Mouse (Mus musculus) lung, postnatal 0 days (tissue): ENCODE data around the gene Fbln2. TPM values are rescaled to one million over a fixed set of nuclear protein-coding genes. Genes with fewer than 3 reads are reported as not detected.

Experiments
- ATAC-seq: fragments of 200-750 bp; cut with Nextera tagmentation; 2 replicates; pipeline ENCODE4 v1.8.0; 2017; ENCODE audit warnings: moderate library complexity
- DNase-seq: peaks from one replicate; pipeline ENCODE4 v3.0.0-alpha.2; 2016; ENCODE audit warnings: low spot score
- H3K27ac ChIP-seq: fragments of 300-500 bp; sonication (generic); 2 replicates; pipeline ENCODE4 v1.5.1; 2014; ENCODE audit warnings: antibody characterized with exemption, mild to moderate bottlenecking, low read length, mixed read lengths
- H3K27me3 ChIP-seq: fragments of 300-500 bp; sonication (generic); replicated peaks from 2 replicates; pipeline ENCODE4 v1.6.1; 2014; ENCODE audit warnings: low read length, mixed read lengths; ENCODE audit not compliant: insufficient read depth
- H3K36me3 ChIP-seq: fragments of 300-500 bp; sonication (generic); 2 replicates; pipeline ENCODE4 v1.6.1; 2014; ENCODE audit warnings: low read length, mixed read lengths; ENCODE audit not compliant: insufficient read depth
- H3K4me1 ChIP-seq: fragments of 300-500 bp; sonication (generic); 2 replicates; pipeline ENCODE4 v1.6.1; 2014; ENCODE audit warnings: antibody characterized with exemption, low read depth, low read length, mixed read lengths; ENCODE audit not compliant: insufficient read depth
- H3K4me2 ChIP-seq: fragments of 300-500 bp; sonication (generic); replicated peaks from 2 replicates; pipeline ENCODE4 v1.6.1; 2014; ENCODE audit warnings: low read depth, mild to moderate bottlenecking, low read length, moderate library complexity, mixed read lengths
- H3K4me3 ChIP-seq: fragments of 300-500 bp; sonication (generic); 2 replicates; pipeline ENCODE4 v1.5.1; 2014; ENCODE audit warnings: low read depth, low read length
- H3K9ac ChIP-seq: fragments of 300-500 bp; sonication (generic); replicated peaks from 2 replicates; pipeline ENCODE4 v1.6.1; 2014; ENCODE audit warnings: low read depth, mild to moderate bottlenecking
- H3K9me3 ChIP-seq: fragments of 300-500 bp; sonication (generic); 2 replicates; pipeline ENCODE4 v1.6.1; 2016; ENCODE audit warnings: low read length, mixed read lengths
- CTCF ChIP-seq: IDR thresholded peaks from 2 replicates; pipeline ENCODE4 v1.5.1; 2016; ENCODE audit warnings: antibody characterized with exemption, mild to moderate bottlenecking
- EP300 ChIP-seq: IDR thresholded peaks from 2 replicates; pipeline ENCODE4 v1.6.1; 2016; ENCODE audit warnings: antibody characterized with exemption, mild to moderate bottlenecking, control low read depth
- WGBS: fragments of 180-500 bp; shearing (Covaris S2); extraction: QIAGEN DNeasy Blood & Tissue Kit; methylation state at CpG from one replicate; pipeline ENCODE4 v1.1.7; 2014; 5-methylcytosine and 5-hydroxymethylcytosine counted together
- polyA plus RNA-seq: library from polyadenylated mRNA; unstranded; fragments of >200 nt; fragmentation: Nextera tagmentation; extraction: Ambion mirVana; gene quantifications from 2 replicates; pipeline ENCODE4 v1.2.1, GENCODE M21; 2015

The Fbln2 gene
- polyA plus RNA-seq, 1 experiment from 2014 or later, result 63.8 TPM

DNA sequence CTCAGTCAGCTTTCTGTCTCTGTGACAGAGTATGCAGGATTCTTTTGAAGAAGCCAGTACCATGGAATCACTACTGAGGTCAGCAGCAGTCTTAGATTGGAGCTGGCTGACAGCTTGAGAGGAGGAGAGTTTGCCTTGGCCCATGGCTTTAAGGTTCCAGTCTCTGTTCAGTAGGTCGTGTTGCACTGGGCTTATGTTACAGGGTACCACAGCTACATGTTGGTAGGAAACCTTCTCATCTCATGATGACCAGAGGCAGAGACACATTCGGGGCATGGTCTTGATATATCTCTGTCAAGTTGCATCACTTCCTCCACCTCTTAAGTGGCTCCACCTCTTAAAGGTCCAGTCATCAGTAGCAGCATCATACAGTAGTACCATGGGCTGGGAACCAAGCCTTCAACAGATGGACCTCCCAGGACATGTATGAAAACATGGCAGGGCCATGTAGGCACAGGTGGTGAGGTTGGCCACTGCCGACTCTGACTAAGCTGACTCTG lies 40.8 kb upstream of the Fbln2 start:
- Histone ChIP-seq H3K27ac (no peak overlapping the region), H3K4me3 (no peak overlapping the region), H3K9me3 (no peaks in the 10 kb centered on the region), H3K9ac (no peak overlapping the region), H3K4me2 (no peak overlapping the region), H3K36me3 (0 out of 2 replicates have a peak, but pooled peaks cover 4% of the 10 kb centered on the region), H3K27me3 (no peaks in the 10 kb centered on the region), H3K4me1 (no peaks in the 10 kb centered on the region)
- ATAC-seq (no peak), DNase-seq (no peak)
- TF ChIP-seq CTCF, result no peak
- TF ChIP-seq EP300, result no peak
- WGBS, result 70% methylated on average over 3 of the region's 3 CpGs

GRCm38 (mm10) chr6:91172381-91172780 lies 39.9 kb upstream of the Fbln2 start:
- Histone ChIP-seq H3K9me3 (no peaks in the 10 kb centered on the region), H3K36me3 (0 out of 2 replicates have a peak, but pooled peaks cover 4% of the 10 kb centered on the region), H3K27ac (no peak overlapping the region), H3K4me2 (no peak overlapping the region), H3K27me3 (no peaks in the 10 kb centered on the region), H3K4me1 (no peaks in the 10 kb centered on the region), H3K4me3 (no peak overlapping the region), H3K9ac (no peak overlapping the region)
- TF ChIP-seq EP300, result no peak
- TF ChIP-seq CTCF, result no peak
- 51% methylated on average over 2 of the region's 2 CpGs for WGBS
- DNase-seq (no peak), ATAC-seq (no peak)

DNA sequence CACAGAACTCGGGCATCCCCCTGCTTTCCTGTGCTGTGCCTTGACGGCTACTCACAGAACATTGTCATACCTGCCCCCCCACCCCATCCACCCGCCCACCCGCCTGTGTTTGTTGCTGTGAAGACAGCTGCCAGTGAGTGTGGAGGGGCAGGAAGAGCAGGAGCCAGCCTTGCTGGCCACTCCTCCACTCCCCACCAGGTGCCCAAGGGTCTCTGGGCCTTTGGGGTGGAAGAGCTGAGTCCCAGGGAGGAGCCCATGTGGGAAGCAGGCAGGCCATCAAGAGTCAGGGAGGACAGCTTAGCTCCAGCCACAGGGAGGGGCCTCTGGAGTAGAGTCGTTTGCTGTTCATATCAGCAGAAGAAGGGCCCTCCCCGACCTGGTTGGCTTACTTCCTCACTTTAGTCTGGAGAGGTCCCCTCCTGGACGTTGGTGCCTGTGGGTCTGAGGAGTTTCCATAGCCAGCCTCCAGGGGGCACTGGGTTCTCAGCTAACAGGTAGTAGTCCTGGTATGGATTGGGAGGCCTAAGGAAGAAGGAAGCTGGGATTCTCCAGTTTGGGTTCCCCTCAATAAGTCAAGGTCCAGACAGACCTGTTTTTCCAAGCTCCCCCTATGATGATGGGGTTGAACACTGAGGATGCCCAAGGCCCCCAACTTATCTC lies 38.9 kb upstream of the Fbln2 start:
- WGBS, result 42% methylated on average over 7 of the region's 7 CpGs
- ATAC-seq (peak; percentile 70), DNase-seq (peak; percentile 68)
- H3K9me3 ChIP-seq, result no peaks in the 10 kb centered on the region
- H3K4me3 ChIP-seq, result no peak overlapping the region
- H3K27ac ChIP-seq, result no peak overlapping the region
- no peaks in the 10 kb centered on the region for H3K27me3 ChIP-seq
- no peaks in the 10 kb centered on the region for H3K4me1 ChIP-seq
- H3K36me3 ChIP-seq, result 0 out of 2 replicates have a peak, but pooled peaks cover 4% of the 10 kb centered on the region
- no peak overlapping the region for H3K4me2 ChIP-seq
- peak; percentile 77 for TF ChIP-seq CTCF
- TF ChIP-seq EP300, result no peak
- no peak overlapping the region for H3K9ac ChIP-seq

- WGBS, result 80% methylated on average over 3 of the region's 3 CpGs
- H3K9ac ChIP-seq, result no peak overlapping the region
- H3K27me3 ChIP-seq, result no peaks in the 10 kb centered on the region
- H3K4me3 ChIP-seq, result no peak overlapping the region
- H3K9me3 ChIP-seq, result no peaks in the 10 kb centered on the region
- H3K4me2 ChIP-seq, result no peak overlapping the region
- DNase-seq, result peak; percentile 5
- no peak for TF ChIP-seq EP300
- TF ChIP-seq CTCF, result peak; percentile 22
- 0 out of 2 replicates have a peak, but pooled peaks cover 4% of the 10 kb centered on the region for H3K36me3 ChIP-seq
- no peaks in the 10 kb centered on the region for H3K4me1 ChIP-seq
- ATAC-seq, result peak; percentile 25
- no peak overlapping the region for H3K27ac ChIP-seq
These were observed 38.0 kb upstream of the Fbln2 start for GRCm38 (mm10) chr6:91174211-91174610.

DNA sequence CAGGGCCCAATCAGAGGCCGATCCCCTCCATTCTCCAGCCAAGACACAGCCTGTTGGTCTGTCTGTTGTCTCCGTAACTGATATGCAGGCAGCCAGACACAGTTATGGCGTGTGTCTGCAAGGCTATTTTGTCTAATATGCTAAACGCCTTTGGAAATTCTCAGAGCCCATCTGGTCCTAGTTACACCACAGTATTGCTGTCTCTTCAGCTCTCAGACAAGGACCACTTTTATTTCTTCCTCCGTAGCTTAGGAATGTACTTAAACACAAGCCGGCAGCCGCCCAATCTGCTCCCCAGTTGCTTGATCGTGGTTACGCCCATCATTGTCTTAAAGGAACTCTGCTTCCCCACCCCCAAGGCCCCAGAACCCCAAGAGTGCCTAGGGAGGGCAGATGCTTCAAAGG lies 31.5 kb upstream of the Fbln2 start:
- Histone ChIP-seq H3K4me2 (no peak overlapping the region), H3K27ac (no peak overlapping the region), H3K27me3 (no peaks in the 10 kb centered on the region), H3K9me3 (no peaks in the 10 kb centered on the region), H3K9ac (no peak overlapping the region), H3K4me3 (no peak overlapping the region), H3K4me1 (no peaks in the 10 kb centered on the region), H3K36me3 (no peaks in the 10 kb centered on the region)
- DNase-seq (no peak), ATAC-seq (no peak)
- TF ChIP-seq EP300 (no peak), CTCF (no peak)
- WGBS, result 44% methylated on average over 9 of the region's 9 CpGs

- no peaks in the 10 kb centered on the region for H3K9me3 ChIP-seq
- H3K27ac ChIP-seq, result no peak overlapping the region
- H3K27me3 ChIP-seq, result no peaks in the 10 kb centered on the region
- H3K4me3 ChIP-seq, result no peak overlapping the region
- DNase-seq, result no peak
- no peak for TF ChIP-seq CTCF
- TF ChIP-seq EP300, result no peak
- H3K4me1 ChIP-seq, result no peaks in the 10 kb centered on the region
- no peaks in the 10 kb centered on the region for H3K36me3 ChIP-seq
- ATAC-seq, result no peak; the same call in 1 of the 2 replicates
- no peak overlapping the region for H3K9ac ChIP-seq
- H3K4me2 ChIP-seq, result no peak overlapping the region
- 75% methylated on average over 2 of the region's 2 CpGs for WGBS
These were observed 30.9 kb upstream of the Fbln2 start for GRCm38 (mm10) chr6:91181320-91181719.
